Mouse (Mus musculus) brown adipose tissue, adult 24 weeks (tissue): ENCODE results near the gene Asb13. TPM values are rescaled to one million over a fixed set of nuclear protein-coding genes. Genes with fewer than 3 reads are reported as not detected.

Experiments used
- H3K27ac ChIP-seq: fragments of 200-500 bp; replicated peaks from 2 replicates; pipeline ENCODE4 v1.5.1; 2012; ENCODE audit warnings: low read depth, mild to moderate bottlenecking, low read length
- H3K4me1 ChIP-seq: fragments of 200-500 bp; 2 replicates; pipeline ENCODE4 v1.6.1; 2012; ENCODE audit warnings: low read length, mixed read lengths; ENCODE audit not compliant: control insufficient read depth, insufficient read depth, insufficient read length
- H3K4me3 ChIP-seq: fragments of 200-500 bp; 2 replicates; pipeline ENCODE4 v1.5.1; 2012; ENCODE audit warnings: low read depth, mild to moderate bottlenecking, low read length, moderate library complexity; ENCODE audit not compliant: insufficient read depth
- polyA plus RNA-seq: library from polyadenylated mRNA; stranded (reverse); fragments of >200 nt; gene quantifications from 2 replicates; pipeline ENCODE4 v1.2.4, GENCODE M21; 2012; ENCODE audit not compliant: missing spikeins, insufficient read depth, insufficient read length

Gene Asb13
- polyA plus RNA-seq = 9.4 and 10.5 TPM in 2 replicates

DNA sequence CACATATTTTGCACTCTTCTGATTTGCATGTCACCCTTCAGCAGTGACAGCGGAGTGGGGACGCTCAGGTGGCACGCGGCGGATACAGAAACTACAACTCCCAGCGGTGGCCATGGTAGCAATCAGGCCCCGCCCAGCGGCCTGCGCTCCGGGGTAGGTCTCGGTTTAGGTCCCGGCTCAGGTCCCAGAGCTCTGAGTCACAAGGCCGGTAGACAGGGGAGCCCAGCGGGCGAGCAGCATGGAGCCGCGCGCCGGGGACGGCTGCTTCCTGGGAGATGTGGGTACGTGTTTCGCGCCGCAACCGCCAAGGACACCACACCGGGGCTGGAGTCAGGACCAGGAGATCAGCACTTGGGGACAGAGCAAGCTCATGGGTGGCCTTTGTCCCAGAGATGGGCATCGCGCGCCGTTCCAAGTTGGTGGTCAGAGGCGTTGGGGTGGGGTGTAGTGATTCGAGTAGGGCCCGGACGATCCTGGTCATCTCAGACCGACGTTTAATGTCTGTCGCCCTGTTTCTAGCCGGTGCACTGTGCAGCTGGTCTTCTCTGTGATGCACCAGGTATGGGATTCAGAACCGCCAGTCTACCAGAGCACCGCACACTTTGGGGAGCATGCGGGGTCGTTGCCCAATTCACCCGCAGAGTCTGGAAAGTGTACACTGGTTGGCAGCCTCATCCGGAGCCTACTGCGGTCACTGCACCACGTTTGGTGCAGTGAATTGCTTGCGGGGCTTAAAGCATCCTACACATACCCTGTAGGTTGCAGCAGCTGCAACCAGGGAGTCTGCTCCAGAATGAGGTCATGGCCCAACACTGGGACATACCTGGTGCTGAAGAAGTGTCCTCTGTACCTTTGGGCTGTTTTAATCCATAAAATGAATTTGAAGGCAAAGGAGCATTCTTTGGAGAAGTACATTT is at the start of gene Asb13:
TSS of gene Asb13 (plus strand) at position 138 of the 917 bp plus-strand sequence.
- H3K27ac ChIP-seq = 0 out of 2 replicates have a peak within 1 kb of the TSS, but pooled peaks have one; percentile 44

DNA sequence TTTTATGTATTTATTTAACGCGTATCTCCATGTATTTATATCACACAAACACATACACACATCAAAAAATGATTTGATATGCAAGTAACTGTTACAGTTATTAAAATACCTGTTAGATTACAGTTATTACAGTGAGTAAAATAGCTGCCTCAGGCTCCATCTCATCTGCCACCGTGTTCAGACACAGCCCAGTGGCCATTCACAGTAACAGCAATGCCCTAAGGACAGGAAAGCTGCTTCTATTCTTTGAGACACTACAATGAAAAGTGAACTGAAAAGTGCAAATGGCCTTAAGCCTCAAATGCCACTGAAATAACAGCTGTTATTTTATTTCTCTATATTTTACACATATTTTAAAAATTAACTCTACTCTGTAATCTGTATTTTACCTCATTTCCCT is 43.0 kb upstream of the Asb13 start:
- Histone ChIP-seq H3K4me3 (no peak overlapping the region), H3K4me1 (no peaks in the 10 kb centered on the region), H3K27ac (no peak overlapping the region)

More for the DNA sequence above, at the start of gene Asb13:
- H3K4me1 ChIP-seq = no peaks in the 10 kb centered on the region
- H3K4me3 ChIP-seq = peak within 1 kb of the TSS; percentile 93

DNA sequence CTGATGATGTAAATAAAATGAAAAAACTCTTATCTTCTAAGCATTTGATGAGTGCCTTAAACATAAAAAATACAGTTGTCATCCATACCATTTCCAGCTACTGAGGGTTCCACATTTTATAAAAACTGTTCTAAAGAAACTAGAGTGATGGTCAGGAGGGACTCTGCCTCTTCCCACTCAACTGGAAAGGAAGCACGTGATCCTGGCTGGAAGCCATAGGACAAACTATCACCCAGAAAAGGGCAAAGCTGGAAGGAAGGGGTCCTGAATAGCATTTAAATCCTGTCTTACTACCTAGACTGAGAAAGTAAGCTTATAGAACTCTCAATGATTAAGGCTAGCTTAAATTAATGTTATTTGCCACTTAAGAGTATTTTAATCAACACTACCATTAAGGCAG is 39.5 kb upstream of the Asb13 start:
- no peaks in the 10 kb centered on the region for H3K4me1 ChIP-seq
- H3K4me3 ChIP-seq = no peak overlapping the region
- no peak overlapping the region for H3K27ac ChIP-seq

GRCm38 (mm10) chr13:3596232-3596631 is 37.6 kb upstream of the Asb13 start:
- no peaks in the 10 kb centered on the region for H3K4me1 ChIP-seq
- no peak overlapping the region for H3K4me3 ChIP-seq
- no peak overlapping the region for H3K27ac ChIP-seq

GRCm38 (mm10) chr13:3609780-3610117 is 24.1 kb upstream of the Asb13 start:
- Histone ChIP-seq H3K4me3 (peak overlapping the region; percentile 91), H3K4me1 (no peaks in the 10 kb centered on the region), H3K27ac (no peak overlapping the region)

- Histone ChIP-seq H3K4me3 (peak overlapping the region; percentile 91), H3K27ac (peak overlapping the region; percentile 65), H3K4me1 (no peaks in the 10 kb centered on the region)
These were observed 23.6 kb upstream of the Asb13 start for GRCm38 (mm10) chr13:3610118-3610794.

DNA sequence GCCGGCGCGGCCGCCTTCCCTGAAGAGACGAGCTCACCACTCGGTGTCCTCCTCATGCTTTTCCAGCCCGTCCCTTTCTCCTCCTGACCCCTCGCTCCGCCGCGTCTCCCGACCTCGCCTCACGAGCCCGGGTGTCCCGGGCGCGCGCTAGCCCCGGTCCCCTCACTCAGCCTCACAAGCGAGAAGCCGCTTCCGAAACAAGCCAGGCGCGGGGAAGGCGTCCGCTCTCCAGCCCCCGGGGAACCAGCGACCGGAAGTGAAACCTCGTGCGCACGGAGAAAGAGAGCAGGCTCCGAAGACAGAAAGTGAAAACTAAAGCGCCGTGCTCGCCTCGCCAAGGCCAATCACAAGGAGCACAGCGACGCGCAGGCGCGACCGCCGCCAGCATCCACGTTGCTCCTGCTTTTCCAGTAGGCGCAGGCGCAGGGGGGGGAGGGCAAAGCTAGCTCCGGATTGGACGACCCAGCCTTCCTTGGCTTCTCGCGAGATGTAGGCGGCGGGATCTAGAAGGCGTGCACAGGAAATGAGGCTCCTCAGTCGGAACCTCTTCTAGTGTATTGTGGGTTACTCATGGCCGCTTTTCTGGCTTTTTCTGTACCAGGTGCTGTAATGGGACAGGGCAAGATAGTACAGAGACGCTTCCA is 22.9 kb upstream of the Asb13 start, which contains the start of gene Fam208b:
TSS of gene Fam208b (minus strand) at position 314 of the 644 bp plus-strand sequence.
- Histone ChIP-seq H3K4me1 (no peaks in the 10 kb centered on the region), H3K4me3 (peak within 1 kb of the TSS; percentile 91), H3K27ac (peak within 1 kb of the TSS; percentile 65)

- Histone ChIP-seq H3K27ac (no peak overlapping the region), H3K4me3 (no peak overlapping the region), H3K4me1 (no peaks in the 10 kb centered on the region)
These were observed 6.7 kb upstream of the Asb13 start for GRCm38 (mm10) chr13:3627139-3627538.

DNA sequence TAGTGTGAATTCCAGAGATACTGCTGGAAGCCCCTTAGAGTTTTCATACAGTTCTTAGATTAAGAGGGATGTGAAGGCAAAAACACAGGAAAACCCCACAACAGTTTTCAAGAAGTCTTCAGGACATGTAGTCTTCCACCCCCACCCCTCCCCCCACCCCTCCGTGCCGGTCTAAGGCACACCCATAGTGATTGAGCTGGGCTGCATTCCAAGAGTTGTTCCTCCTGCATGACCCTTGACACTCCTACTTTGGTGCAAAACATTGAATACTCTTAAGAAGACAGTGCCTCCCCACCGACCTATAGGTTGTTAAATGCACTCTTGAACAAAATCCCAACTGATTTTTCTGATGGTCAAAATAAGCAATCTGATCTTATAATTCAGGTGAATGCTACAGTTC is 5.7 kb upstream of the Asb13 start:
- Histone ChIP-seq H3K4me1 (no peaks in the 10 kb centered on the region), H3K4me3 (no peak overlapping the region), H3K27ac (no peak overlapping the region)

DNA sequence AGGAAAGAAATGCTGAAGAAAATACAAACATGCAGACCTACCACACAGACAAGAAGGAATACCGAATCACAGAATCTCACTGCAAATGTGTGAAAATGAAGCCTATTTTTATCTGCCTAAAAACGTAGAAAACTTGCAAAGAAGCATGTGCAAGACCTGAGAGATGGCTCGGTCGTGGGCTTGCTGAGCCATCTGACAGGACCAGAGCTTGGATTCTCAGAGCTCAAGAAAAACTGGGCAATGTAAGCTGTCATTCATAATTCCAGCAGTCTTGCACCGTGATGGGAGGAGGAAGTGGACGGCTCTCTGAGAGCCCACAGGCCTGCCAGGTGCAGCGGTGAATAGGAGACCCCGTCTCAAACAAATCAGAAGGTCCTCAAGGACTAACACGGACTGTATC is 1.3 kb upstream of the Asb13 start:
- Histone ChIP-seq H3K4me1 (no peaks in the 10 kb centered on the region), H3K27ac (no peak overlapping the region), H3K4me3 (no peak overlapping the region)

- H3K27ac ChIP-seq = no peak overlapping the region
- H3K4me3 ChIP-seq = no peak overlapping the region
- H3K4me1 ChIP-seq = no peaks in the 10 kb centered on the region
These were observed 701 bp upstream of the Asb13 start for GRCm38 (mm10) chr13:3633131-3633530.

DNA sequence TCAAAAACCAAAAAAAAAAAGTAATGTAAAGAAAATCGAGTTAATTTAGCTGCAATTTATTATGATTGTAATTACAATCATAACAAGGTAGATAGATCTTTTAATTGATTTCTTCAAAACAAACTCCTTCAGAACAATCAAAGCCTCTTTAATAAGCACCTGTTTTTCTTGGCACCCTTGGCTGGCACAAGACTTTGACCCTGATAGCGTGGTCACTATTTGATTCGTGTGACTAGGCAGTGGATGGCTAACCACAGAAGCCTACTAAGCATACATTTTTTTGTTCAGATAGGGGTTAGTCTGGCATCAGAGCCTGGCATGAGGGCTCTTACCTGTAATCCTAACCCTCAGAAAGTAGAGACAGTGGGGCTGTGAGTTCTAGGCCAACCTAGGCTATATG is 1.2 kb downstream of the Asb13 start:
- H3K4me1 ChIP-seq = no peaks in the 10 kb centered on the region
- H3K27ac ChIP-seq = no peak overlapping the region
- H3K4me3 ChIP-seq = no peak overlapping the region

- H3K4me1 ChIP-seq = no peaks in the 10 kb centered on the region
- H3K27ac ChIP-seq = peak overlapping the region; percentile 15; the same call in 1 of the 2 replicates
- H3K4me3 ChIP-seq = peak overlapping the region; percentile 55
These were observed 3.0 kb downstream of the Asb13 start for GRCm38 (mm10) chr13:3636797-3637196.

DNA sequence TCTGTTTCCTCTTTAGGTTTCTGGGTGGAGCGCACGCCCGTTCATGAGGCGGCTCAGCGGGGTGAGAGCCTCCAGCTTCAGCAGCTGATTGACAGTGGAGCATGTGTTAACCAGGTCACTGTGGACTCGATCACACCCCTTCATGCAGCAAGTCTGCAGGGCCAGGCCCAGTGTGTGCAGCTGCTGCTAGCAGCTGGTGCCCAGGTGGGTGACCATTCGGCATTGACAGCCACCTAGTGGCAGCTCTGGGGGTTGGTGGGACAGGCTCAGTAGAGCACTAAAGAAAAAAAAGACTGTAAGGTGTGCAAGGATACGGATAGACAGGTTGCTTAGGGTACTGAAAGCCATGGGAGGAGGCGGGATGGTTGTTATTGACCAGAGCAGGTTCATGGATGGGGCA is 8.2 kb downstream of the Asb13 start:
- no peaks in the 10 kb centered on the region for H3K4me1 ChIP-seq
- H3K4me3 ChIP-seq = no peak overlapping the region
- no peak overlapping the region for H3K27ac ChIP-seq

DNA sequence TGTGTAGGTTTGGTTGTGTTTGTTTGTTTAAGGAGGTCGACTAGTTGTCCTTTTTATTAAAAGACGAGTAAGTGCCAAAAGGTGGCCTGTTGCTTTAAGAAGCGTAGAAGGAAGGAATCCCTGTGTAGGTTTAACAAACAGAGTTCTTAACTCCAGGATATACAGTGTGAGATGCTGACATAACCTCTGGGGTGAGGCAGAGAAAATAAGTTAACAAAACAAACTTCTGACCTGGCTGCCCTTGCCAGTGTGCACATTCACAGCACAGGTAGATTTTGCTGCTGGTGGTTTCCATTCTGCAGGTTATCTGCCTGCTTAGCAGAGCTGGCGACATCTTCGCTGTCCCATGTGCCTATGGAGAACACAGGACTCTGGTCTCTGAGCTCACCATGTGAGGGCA is 8.7 kb downstream of the Asb13 start:
- Histone ChIP-seq H3K4me1 (no peaks in the 10 kb centered on the region), H3K4me3 (no peak overlapping the region), H3K27ac (no peak overlapping the region)
